Mouse (Mus musculus) myocyte (in vitro differentiated cells): ENCODE measurements at regions not wholly inside any gene's neighbourhood (a gene's known extent, or its start where the extent isn't known, plus 50 kb on each side); places are given as distances from the start of the nearest gene placed in this dataset.

Source experiments
- H3K27me3 ChIP-seq: one replicate; pipeline ENCODE4 v1.6.1; 2011; ENCODE audit not compliant: control insufficient read depth, insufficient read depth, insufficient read length
- H3K36me3 ChIP-seq: one replicate; pipeline ENCODE4 v1.6.1; 2011; ENCODE audit not compliant: control insufficient read depth, insufficient read depth
- H3K4me2 ChIP-seq: one replicate; pipeline ENCODE4 v1.6.1; 2011; ENCODE audit warnings: low read depth, control low read depth
- H3K4me3 ChIP-seq: one replicate; pipeline ENCODE4 v1.5.1; 2011; ENCODE audit warnings: mild to moderate bottlenecking, control low read depth, moderate library complexity
- H3K79me2 ChIP-seq: one replicate; pipeline ENCODE4 v1.6.1; 2011; ENCODE audit not compliant: control insufficient read depth, insufficient read depth
- H3ac ChIP-seq: one replicate; pipeline ENCODE4 v1.6.1; 2011; ENCODE audit not compliant: control insufficient read depth, insufficient read length
- CEBPB ChIP-seq: IDR thresholded peaks from 2 replicates; pipeline ENCODE4 v1.6.1; 2011; ENCODE audit warnings: mild to moderate bottlenecking, moderate library complexity; ENCODE audit not compliant: poor library complexity, insufficient read depth, severe bottlenecking
- E2F4 ChIP-seq: IDR thresholded peaks from one replicate; pipeline ENCODE4 v1.6.1; 2011; ENCODE audit warnings: mild to moderate bottlenecking, control low read depth, moderate library complexity; ENCODE audit not compliant: insufficient read depth
- MAX ChIP-seq: IDR thresholded peaks from one replicate; pipeline ENCODE4 v1.6.1; 2011; ENCODE audit warnings: low read depth, mild to moderate bottlenecking, control low read depth
- MYOD1 ChIP-seq, 3 experiments: IDR thresholded peaks; one replicate each; pipeline ENCODE4 v1.6.1; 2011; ENCODE audit warnings: control low read depth in 2 of 3, low read depth in 2 of 3, mild to moderate bottlenecking in 2 of 3, moderate library complexity in 1 of 3; ENCODE audit not compliant: insufficient read length in 2 of 3, control insufficient read depth in 1 of 3
- MYOG ChIP-seq, 3 experiments: IDR thresholded peaks; one replicate each; pipeline ENCODE4 v1.6.1; 2011; ENCODE audit warnings: control low read depth in 2 of 3, low read depth in 2 of 3, mild to moderate bottlenecking in 2 of 3; ENCODE audit not compliant: insufficient read length in 2 of 3, control insufficient read depth in 1 of 3, insufficient read depth in 1 of 3
- POLR2A ChIP-seq: IDR thresholded peaks from one replicate; pipeline ENCODE4 v1.6.1; 2011; ENCODE audit warnings: low read depth, mild to moderate bottlenecking, control low read depth, moderate library complexity; ENCODE audit not compliant: insufficient read length
- POLR2AphosphoS2 ChIP-seq: IDR thresholded peaks from one replicate; pipeline ENCODE4 v1.6.1; 2011; ENCODE audit warnings: low read depth, control low read depth; ENCODE audit not compliant: insufficient read length
- REST ChIP-seq: IDR thresholded peaks from one replicate; pipeline ENCODE4 v1.6.1; 2011; ENCODE audit warnings: mild to moderate bottlenecking, control low read depth, moderate library complexity; ENCODE audit not compliant: insufficient read depth, insufficient read length
- SRF ChIP-seq: IDR thresholded peaks from one replicate; pipeline ENCODE4 v1.6.1; 2011; ENCODE audit warnings: low read depth; ENCODE audit not compliant: control insufficient read depth, insufficient read length
- TCF12 ChIP-seq: IDR thresholded peaks from one replicate; pipeline ENCODE4 v1.6.1; 2011; ENCODE audit warnings: mild to moderate bottlenecking, control low read depth; ENCODE audit not compliant: poor library complexity, insufficient read depth, severe bottlenecking
- TCF3 ChIP-seq: IDR thresholded peaks from one replicate; pipeline ENCODE4 v1.6.1; 2011; ENCODE audit warnings: low read depth, control low read depth; ENCODE audit not compliant: insufficient read length
- USF1 ChIP-seq: IDR thresholded peaks from one replicate; pipeline ENCODE4 v1.6.1; 2011; ENCODE audit warnings: low read depth, mild to moderate bottlenecking, control low read depth, moderate library complexity

- TF ChIP-seq MYOG (IDR thresholded peaks at IDR 0.05; ENCODE audit: control insufficient read depth in 1 of 3, insufficient read depth in 1 of 3, insufficient read length in 2 of 3, low read depth in 2 of 3) = no peak
- no peak for TF ChIP-seq USF1
- no peak for TF ChIP-seq POLR2AphosphoS2
- TF ChIP-seq SRF = no peak
- no peak for TF ChIP-seq CEBPB
- TF ChIP-seq E2F4 = no peak
- no peak for TF ChIP-seq MYOD1 (IDR thresholded peaks at IDR 0.05; ENCODE audit: control insufficient read depth in 1 of 3, insufficient read length in 2 of 3, low read depth in 2 of 3)
- no peak for TF ChIP-seq TCF12
- no peak for TF ChIP-seq MAX
- no peak for TF ChIP-seq REST
- TF ChIP-seq POLR2A = no peak
- TF ChIP-seq TCF3 = no peak
- no peaks in the 10 kb centered on the region for H3K36me3 ChIP-seq
- H3ac ChIP-seq = no peak overlapping the region
- H3K4me2 ChIP-seq = no peak overlapping the region
- H3K27me3 ChIP-seq = no peaks in the 10 kb centered on the region
- no peak overlapping the region for H3K4me3 ChIP-seq
- no peaks in the 10 kb centered on the region for H3K79me2 ChIP-seq
These were observed 78.5 kb upstream of the Six2 start for GRCm38 (mm10) chr17:85766556-85766955.

- H3K4me3 ChIP-seq = no peak overlapping the region
- no peaks in the 10 kb centered on the region for H3K36me3 ChIP-seq
- H3K79me2 ChIP-seq = no peaks in the 10 kb centered on the region
- H3K27me3 ChIP-seq = no peaks in the 10 kb centered on the region
- no peak overlapping the region for H3K4me2 ChIP-seq
- no peak overlapping the region for H3ac ChIP-seq
- TF ChIP-seq MAX = no peak
- TF ChIP-seq POLR2A = no peak
- no peak for TF ChIP-seq MYOG (IDR thresholded peaks at IDR 0.05; ENCODE audit: control insufficient read depth in 1 of 3, insufficient read depth in 1 of 3, insufficient read length in 2 of 3, low read depth in 2 of 3)
- TF ChIP-seq USF1 = no peak
- no peak for TF ChIP-seq POLR2AphosphoS2
- no peak for TF ChIP-seq E2F4
- TF ChIP-seq TCF3 = no peak
- no peak for TF ChIP-seq TCF12
- no peak for TF ChIP-seq SRF
- TF ChIP-seq CEBPB = no peak
- TF ChIP-seq REST = no peak
- TF ChIP-seq MYOD1 (IDR thresholded peaks at IDR 0.05; ENCODE audit: control insufficient read depth in 1 of 3, insufficient read length in 2 of 3, low read depth in 2 of 3) = no peak
These were observed 70.6 kb upstream of the Six2 start for GRCm38 (mm10) chr17:85758581-85759098.

- TF ChIP-seq MYOD1 (IDR thresholded peaks at IDR 0.05; ENCODE audit: control insufficient read depth in 1 of 3, insufficient read length in 2 of 3, low read depth in 2 of 3) (no peak), MAX (no peak), TCF3 (no peak), MYOG (IDR thresholded peaks at IDR 0.05; ENCODE audit: control insufficient read depth in 1 of 3, insufficient read depth in 1 of 3, insufficient read length in 2 of 3, low read depth in 2 of 3) (no peak), SRF (no peak), POLR2AphosphoS2 (no peak), TCF12 (no peak), USF1 (no peak), CEBPB (no peak), REST (no peak), POLR2A (no peak), E2F4 (no peak)
- Histone ChIP-seq H3K79me2 (no peaks in the 10 kb centered on the region), H3K4me3 (no peak overlapping the region), H3K27me3 (no peaks in the 10 kb centered on the region), H3K36me3 (no peaks in the 10 kb centered on the region), H3K4me2 (no peak overlapping the region), H3ac (no peak overlapping the region)
These were observed 69.6 kb upstream of the Six2 start for GRCm38 (mm10) chr17:85757647-85758046.

- Histone ChIP-seq H3K36me3 (no peaks in the 10 kb centered on the region), H3K4me2 (no peak overlapping the region), H3K79me2 (no peaks in the 10 kb centered on the region), H3K27me3 (no peaks in the 10 kb centered on the region), H3K4me3 (no peak overlapping the region), H3ac (no peak overlapping the region)
- TF ChIP-seq USF1 (no peak), E2F4 (no peak), TCF3 (no peak), MYOD1 (IDR thresholded peaks at IDR 0.05; ENCODE audit: control insufficient read depth in 1 of 3, insufficient read length in 2 of 3, low read depth in 2 of 3) (no peak), POLR2AphosphoS2 (no peak)
These were observed 67.5 kb upstream of the Six2 start for GRCm38 (mm10) chr17:85755557-85755956.

- H3K36me3 ChIP-seq = no peaks in the 10 kb centered on the region
- H3K4me3 ChIP-seq = no peak overlapping the region
- TF ChIP-seq MYOG (IDR thresholded peaks at IDR 0.05; ENCODE audit: control insufficient read depth in 1 of 3, insufficient read depth in 1 of 3, insufficient read length in 2 of 3, low read depth in 2 of 3) (no peak), E2F4 (no peak), POLR2AphosphoS2 (no peak), CEBPB (no peak), SRF (no peak), MYOD1 (IDR thresholded peaks at IDR 0.05; ENCODE audit: control insufficient read depth in 1 of 3, insufficient read length in 2 of 3, low read depth in 2 of 3) (no peak), TCF12 (no peak), TCF3 (no peak), USF1 (no peak), REST (no peak), POLR2A (no peak), MAX (no peak)
- H3K27me3 ChIP-seq = no peaks in the 10 kb centered on the region
- H3K79me2 ChIP-seq = no peaks in the 10 kb centered on the region
- no peak overlapping the region for H3ac ChIP-seq
- no peak overlapping the region for H3K4me2 ChIP-seq
These were observed 60.6 kb upstream of the Six2 start for GRCm38 (mm10) chr17:85748649-85749081.
